Mouse (Mus musculus): ENCODE data around the gene Lefty2.

GRCm38 (mm10) chr1:180943896-180944295 lies 51.0 kb downstream of the Lefty2 start:
- TF ChIP-seq CTCF (IDR thresholded peaks at IDR 0.05), result peak; percentile 37
- no peak for TF ChIP-seq EP300 (IDR thresholded peaks at IDR 0.05; ENCODE audit: insufficient read depth, low read depth, low read length)

Data from heart, adult 2 months (tissue).